Mouse (Mus musculus) ovary, adult 18-20 months (tissue): ENCODE measurements around the gene Acot10.
"Not testable (repeated sequence)": the region's sequence is repeated elsewhere in the genome, so short reads cannot be mapped to it uniquely, and the experiment has no call there.

Source experiments
- DNase-seq: peaks from one replicate; pipeline ENCODE4 v3.0.0; 2022; ENCODE audit warnings: low spot score, mixed read lengths

The Acot10 gene

DNA sequence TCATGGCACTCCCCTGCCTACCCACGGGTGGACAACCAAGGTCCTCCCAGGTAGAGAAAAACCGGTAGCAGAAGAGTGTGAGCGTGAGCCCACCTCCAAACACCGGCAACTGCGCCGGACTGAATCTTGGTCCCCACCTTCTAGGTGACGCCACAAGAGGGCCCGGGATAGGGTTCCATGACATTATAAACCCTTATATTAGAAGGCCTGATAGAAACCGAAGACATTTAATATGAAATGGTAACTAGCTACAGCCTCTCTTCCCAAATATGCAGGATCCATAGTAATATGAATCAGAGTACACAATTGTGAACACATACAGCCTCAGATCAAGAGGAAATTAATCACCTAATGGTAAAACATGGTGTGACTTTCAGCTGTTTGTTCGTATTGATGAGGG is at the start of gene Acot10:
TSS of gene Acot10 (minus strand) at position 101 of the 400 bp plus-strand sequence.
- no peak for DNase-seq

DNA sequence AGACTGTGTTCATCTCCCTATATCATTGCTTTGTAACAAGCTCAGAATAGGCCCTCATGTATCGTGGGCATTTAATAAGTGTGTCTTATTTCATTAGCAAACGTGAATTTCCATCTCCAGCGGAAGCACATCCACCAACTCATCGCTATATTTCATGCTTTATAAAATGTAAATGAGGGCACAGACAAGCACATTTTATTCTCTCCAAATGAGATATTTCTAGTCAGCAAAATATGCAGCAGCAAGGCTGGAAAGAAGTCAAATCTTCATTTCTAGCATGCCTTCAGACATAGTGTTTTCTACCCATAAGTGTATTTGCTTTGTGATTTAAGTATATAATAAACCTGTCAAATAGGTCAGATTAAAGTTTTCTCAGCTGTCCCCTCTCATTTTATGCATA is 45.3 kb upstream of the Acot10 start:
- DNase-seq: no peak

DNA sequence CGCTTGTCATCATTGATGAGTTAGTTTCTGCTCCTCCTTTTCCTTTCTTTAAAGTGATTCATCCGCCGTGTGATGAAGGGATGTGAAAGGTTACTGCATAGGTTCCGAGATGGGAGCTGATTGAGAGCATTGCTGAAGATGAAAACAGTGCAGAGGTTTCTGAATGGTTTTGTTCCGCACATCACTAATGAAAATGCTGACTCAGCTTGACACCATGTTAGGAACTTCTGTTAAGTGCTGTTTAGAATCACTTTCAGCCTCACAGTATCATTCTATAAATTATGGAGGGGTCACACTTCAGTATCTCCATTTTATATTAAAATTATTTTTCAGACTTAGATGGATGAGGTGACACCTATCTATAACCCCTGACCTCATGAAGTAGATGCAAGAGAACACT is 29.7 kb upstream of the Acot10 start:
- no peak for DNase-seq

DNA sequence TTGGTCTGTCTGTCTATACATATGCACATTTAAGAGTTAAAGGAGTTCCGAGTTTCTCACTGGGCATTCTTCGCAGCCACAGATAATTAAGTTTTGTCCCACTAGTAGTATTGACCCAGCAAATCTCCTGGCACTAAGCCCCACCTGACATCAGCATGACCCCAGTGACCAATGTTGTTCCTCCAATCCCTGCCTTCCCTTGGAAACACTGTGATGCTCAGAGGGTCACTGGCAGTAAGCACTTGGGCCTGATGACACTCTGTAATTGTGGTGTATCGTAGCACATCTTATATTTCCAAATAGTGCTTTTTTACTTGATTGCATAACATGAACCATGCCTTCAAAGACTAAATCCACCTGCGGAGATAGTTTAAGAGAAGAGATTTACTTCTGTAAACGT is 17.6 kb upstream of the Acot10 start:
- no peak for DNase-seq

DNA sequence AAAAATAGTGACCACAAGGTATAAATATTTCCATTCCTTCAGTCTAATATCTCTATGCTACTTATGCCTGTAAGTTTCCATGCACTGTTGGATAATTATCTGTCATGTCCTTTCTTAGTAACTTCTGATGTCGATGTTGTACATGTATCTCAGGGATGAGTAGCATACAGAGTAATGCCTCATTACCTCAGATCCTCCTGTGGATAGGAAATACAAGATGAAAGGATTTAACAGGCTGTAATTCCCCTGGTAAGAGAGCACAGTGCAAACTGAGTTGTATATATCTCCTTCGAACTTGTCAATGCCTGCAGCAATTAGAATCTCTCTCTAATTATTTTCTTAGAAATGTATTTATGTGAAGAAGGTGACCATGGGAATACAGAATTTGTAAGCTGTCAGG is 16.2 kb upstream of the Acot10 start:
- DNase-seq: no peak

DNA sequence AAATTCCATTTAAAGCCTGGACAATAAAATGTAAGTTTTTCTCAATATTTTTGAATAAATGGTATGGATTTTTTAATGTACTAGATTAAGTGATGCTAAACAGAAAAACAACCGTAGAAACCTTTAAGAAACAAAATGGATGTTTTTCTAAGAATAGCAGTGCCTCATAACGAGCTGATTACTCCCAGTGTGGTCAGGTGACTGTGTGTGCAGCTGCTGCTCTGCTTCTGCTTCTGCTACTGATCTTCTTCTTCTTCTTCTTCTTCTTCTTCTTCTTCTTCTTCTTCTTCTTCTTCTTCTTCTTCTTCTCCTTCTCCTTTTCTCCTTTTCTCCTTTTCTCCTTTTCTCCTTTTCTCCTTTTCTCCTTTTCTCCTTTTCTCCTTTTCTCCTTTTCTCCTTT is 3.0 kb upstream of the Acot10 start:
- not testable (repeated sequence) for DNase-seq

DNA sequence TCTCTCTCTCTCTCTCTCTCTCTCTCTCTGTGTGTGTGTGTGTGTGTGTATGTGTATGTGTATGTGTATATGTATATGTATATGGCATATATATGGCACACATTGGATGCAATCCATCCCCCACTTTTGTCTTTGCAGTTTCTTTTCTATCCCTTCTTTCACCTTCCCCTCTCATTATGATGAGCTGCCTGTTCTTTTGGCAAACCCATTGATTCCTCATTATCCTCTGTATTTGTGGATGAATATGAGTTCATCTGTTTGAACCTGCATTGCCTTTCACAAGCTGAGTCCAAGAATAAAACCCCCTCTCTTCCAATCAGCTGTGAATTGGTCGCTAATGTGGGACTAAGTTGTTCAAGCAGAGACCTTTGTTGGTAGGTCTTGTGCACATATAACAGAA is 1.4 kb upstream of the Acot10 start:
- no peak for DNase-seq

DNA sequence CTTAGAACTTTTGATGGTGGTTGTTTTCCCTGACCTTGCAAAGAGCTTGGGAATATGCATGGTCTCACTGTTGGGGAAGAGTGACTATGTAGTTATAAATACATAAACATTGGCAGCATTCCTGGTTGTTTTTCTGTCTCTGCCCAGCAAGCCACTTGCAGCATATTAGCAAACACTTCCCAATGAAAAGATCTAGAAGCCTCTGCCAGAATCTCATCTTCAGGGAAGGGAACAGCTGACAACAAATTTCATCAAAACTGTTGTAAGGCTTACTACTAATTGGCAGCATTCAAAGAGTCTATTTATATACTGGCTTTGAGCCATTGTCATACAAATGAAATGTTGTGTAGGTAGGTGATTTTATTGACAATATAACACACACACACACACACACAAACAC is 800 bp upstream of the Acot10 start:
- no peak for DNase-seq

DNA sequence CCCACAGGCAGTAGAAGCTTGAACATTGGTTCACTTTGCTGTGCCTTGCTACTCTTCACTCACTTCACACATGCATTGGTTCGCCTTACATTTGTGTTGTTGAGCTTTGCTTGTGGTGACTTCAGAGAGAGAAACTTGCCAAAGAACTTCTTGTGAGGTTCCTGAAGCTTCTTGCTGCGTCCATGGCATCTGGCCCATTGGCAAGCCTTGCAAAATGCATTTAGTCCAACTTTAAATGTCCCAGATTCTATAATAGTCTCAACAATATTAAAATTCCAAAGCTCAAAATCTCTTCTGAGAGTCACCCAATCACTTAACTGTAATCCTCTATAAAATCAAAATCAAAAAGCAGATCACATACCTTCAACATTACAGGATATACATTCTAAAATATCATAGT is 6.3 kb downstream of the Acot10 start:
- DNase-seq: no peak

DNA sequence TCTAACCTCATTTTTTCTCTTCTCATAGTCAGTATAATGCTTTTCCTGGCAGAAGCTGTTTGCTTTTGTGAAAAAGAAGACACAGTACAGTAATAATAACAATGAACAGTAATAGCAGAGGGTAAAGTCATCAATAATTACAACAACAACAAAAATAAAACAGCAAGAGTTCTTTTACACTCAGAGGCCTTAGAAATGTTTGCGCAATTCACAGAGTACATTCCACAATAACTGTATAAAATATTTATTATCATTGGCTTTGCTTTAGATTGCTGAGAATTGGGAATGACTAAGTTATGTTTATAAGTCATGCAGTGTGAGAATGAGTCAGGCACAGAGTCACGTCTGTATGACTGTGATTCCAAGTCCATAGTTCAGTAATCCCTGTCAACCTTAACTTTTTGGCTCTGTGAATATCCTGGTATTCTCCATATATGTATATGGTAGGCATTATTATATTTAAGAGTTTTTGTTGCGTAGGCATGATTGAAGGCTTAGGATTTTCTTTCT is 23.6 kb downstream of the Acot10 start:
- no peak for DNase-seq

DNA sequence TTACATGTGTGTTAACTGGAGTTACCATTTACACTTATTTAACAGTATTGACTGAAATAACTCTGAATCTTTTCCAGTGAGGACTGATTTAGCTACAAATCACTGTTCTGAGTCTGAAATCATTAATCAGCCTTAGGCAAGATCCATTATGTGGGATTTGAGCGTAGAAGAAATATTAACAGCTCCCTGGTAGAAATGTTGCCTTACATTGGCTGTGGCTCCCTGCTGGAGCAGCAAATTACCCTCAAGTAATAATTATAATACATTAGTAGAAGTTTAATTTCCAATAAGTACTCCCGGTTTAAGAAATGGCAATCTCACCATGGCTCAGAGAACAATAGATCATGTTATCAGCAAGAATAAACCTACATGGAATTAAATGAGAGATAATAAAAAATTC is 27.4 kb downstream of the Acot10 start:
- no peak for DNase-seq

DNA sequence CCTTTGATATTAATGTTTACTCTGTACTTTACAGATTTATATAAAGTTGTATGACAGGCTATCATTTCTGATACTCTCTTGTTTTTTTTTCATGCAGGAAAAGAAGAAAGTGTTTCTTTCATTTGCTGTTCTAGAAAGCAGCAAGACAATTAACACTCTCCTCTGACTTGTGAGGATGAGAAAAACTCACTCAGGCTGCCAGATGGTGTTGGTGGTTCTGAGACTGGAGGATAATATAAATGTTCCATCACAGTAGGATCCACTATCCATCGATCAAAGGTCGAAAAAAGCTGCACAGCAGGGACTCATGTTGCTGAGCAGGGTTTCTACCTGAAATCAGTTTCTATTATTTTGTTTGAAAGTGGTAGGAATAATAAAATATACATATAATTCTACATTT is 32.0 kb downstream of the Acot10 start:
- no peak for DNase-seq
